16 mouse cellular contexts compared by ENCODE assay signal in the genomic region with DNA sequence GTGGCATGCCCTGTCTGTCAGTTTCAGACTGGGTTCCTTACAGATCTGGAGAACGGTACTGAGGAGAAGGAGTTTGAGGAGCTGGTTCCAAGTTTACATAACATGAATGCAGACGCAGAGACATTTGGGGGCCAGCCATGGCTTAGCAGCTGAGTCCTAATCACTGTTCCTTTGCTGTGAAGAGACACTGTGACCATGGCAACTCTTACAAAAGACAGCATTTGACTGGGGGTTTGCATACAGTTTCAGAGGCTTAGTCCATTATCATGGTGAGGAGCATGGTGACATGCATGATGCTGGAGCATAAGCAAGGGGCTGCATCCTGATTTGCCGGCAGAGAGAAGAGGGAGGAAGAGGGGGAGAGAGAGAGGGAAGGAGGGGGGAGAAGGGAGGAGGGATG. TPM values are rescaled to one million over a fixed set of nuclear protein-coding genes. Genes with fewer than 3 reads are reported as not detected.
A peak's percentile ranks its signal among the peaks of the same experiment; 100 is the strongest.
DNase-seq lines count a peak whose midpoint lies in the region; ATAC-seq and TF ChIP-seq lines count a peak whose summit lies in the region.
"Had no signal": no experiment of that assay in that cellular context is flagged by ENCODE, and none has a peak within 500 bp of the region (broad histone marks: within the 10 kb centered on the region; RNA-seq: fewer than 3 reads in every experiment).

No protein-coding gene starts in this region.

- no peak for DNase-seq in forebrain, embryonic 11.5 days (ENCODE audit: low spot score)
- DNase-seq in forebrain, embryonic 10.5 days (ENCODE audit: extremely low spot score, low spot score) = no peak
- DNase-seq in right cerebral cortex, postnatal 10 days (ENCODE audit: low spot score in 2 of 2) = peak; percentile 26 to 37
- DNase-seq in right cerebral cortex, postnatal 36 days (ENCODE audit: low spot score in 2 of 2) = no peak
- peak; percentile 8 to 31 for DNase-seq in layer of hippocampus, adult 2 months (ENCODE audit: low spot score in 2 of 2)
- DNase-seq in telencephalon, adult 2 months (ENCODE audit: low read depth, low spot score) = peak; percentile 13
- no peak for DNase-seq in spleen, adult 12 weeks (ENCODE audit: low spot score)
- DNase-seq: B cell, adult 2 months; gastrocnemius, postnatal 10 days; kidney, adult 11 months; liver; lung, postnatal 14 days; thymus, postnatal 36 days had no signal

- H3K4me1 ChIP-seq in forebrain, embryonic 11.5 days (replicated peaks; ENCODE audit: control insufficient read depth, insufficient read depth, low read length) = no peaks in the 10 kb centered on the region
- peaks cover 9% of the 10 kb centered on the region for H3K4me1 ChIP-seq in forebrain, embryonic 10.5 days
- no peaks in the 10 kb centered on the region for H3K4me1 ChIP-seq in kidney, embryonic 15.5 days

- H3K4me3 ChIP-seq in forebrain, embryonic 11.5 days (ENCODE audit: low read depth, low read length) = no peak overlapping the region
- no peak overlapping the region for H3K4me3 ChIP-seq in forebrain, embryonic 10.5 days
- no peak overlapping the region for H3K4me3 ChIP-seq in layer of hippocampus, adult 2 months
- H3K4me3 ChIP-seq in kidney, embryonic 15.5 days (replicated peaks) = no peak overlapping the region

- no peak overlapping the region for H3K27ac ChIP-seq in forebrain, embryonic 11.5 days (ENCODE audit: low read depth, low read length)
- no peak overlapping the region for H3K27ac ChIP-seq in forebrain, embryonic 10.5 days
- H3K27ac ChIP-seq in layer of hippocampus, adult 2 months = 0 out of 2 replicates have a peak overlapping the region, but pooled peaks have one; percentile 5
- no peak overlapping the region for H3K27ac ChIP-seq in kidney, embryonic 15.5 days

- H3K27me3 ChIP-seq in forebrain, embryonic 11.5 days (ENCODE audit: control insufficient read depth, insufficient read depth, low read length) = no peaks in the 10 kb centered on the region
- no peaks in the 10 kb centered on the region for H3K27me3 ChIP-seq in forebrain, embryonic 10.5 days (ENCODE audit: poor library complexity, severe bottlenecking)
- H3K27me3 ChIP-seq in kidney, embryonic 15.5 days = 0 out of 2 replicates have a peak, but pooled peaks cover 3% of the 10 kb centered on the region

- H3K4me2 ChIP-seq in forebrain, embryonic 11.5 days (ENCODE audit: low read depth, low read length, severe bottlenecking) = no peak overlapping the region
- H3K4me2 ChIP-seq in kidney, embryonic 15.5 days = no peak overlapping the region

- TF ChIP-seq CTCF in layer of hippocampus, adult 2 months (conservative IDR thresholded peaks at IDR 0.05) = no peak

- 43% methylated on average over 3 of the region's 3 CpGs for WGBS in forebrain, embryonic 11.5 days
- 52% methylated on average over 3 of the region's 3 CpGs for WGBS in forebrain, embryonic 10.5 days
- 61% methylated on average over 3 of the region's 3 CpGs for WGBS in kidney, embryonic 15.5 days

- no peaks in the 10 kb centered on the region for H3K9me3 ChIP-seq in forebrain, embryonic 11.5 days (ENCODE audit: control insufficient read depth, low read length)
- no peaks in the 10 kb centered on the region for H3K9me3 ChIP-seq in forebrain, embryonic 10.5 days
- no peaks in the 10 kb centered on the region for H3K9me3 ChIP-seq in kidney, embryonic 15.5 days (replicated peaks)

- 0 out of 2 replicates have a peak, but pooled peaks have one; percentile 30 for ATAC-seq in forebrain, embryonic 11.5 days (replicated peaks; ENCODE audit: low FRiP score)
- ATAC-seq in kidney, embryonic 15.5 days (replicated peaks; ENCODE audit: low FRiP score) = no peak
- ATAC-seq: activated CD4-positive, CD25-positive, alpha-beta regulatory T cell, adult 4 months had no signal

- H3K9ac ChIP-seq in forebrain, embryonic 11.5 days (ENCODE audit: low read length) = no peak overlapping the region
- no peak overlapping the region for H3K9ac ChIP-seq in kidney, embryonic 15.5 days

- no peaks in the 10 kb centered on the region for H3K36me3 ChIP-seq in forebrain, embryonic 11.5 days (ENCODE audit: control insufficient read depth, insufficient read depth, low read length)
- no peaks in the 10 kb centered on the region for H3K36me3 ChIP-seq in forebrain, embryonic 10.5 days (replicated peaks)
- H3K36me3 ChIP-seq in kidney, embryonic 15.5 days = no peaks in the 10 kb centered on the region

RNA-seq across cellular contexts. Expression of a gene that starts 29.6 kb away (rescaled TPM):
- 0.64 and 0.81 TPM in 2 replicates for polyA plus RNA-seq in forebrain, embryonic 11.5 days (2014; fragmentation: Nextera tagmentation; extraction: Ambion mirVana)
- polyA plus RNA-seq in forebrain, embryonic 10.5 days (2016; fragmentation: Nextera tagmentation; extraction: Ambion mirVana) = 0.17 TPM in 1 of 2 replicates, not detected in the other
- not detected for total RNA-seq in layer of hippocampus, adult 2 months (2021)
- polyA plus RNA-seq in kidney, embryonic 15.5 days (2015; fragmentation: Nextera tagmentation; extraction: Ambion mirVana) = 14.7 and 15.8 TPM in 2 replicates
- total RNA-seq: MEL had no signal
- polyA plus RNA-seq: activated CD4-positive, CD25-positive, alpha-beta regulatory T cell, adult 4 months had no signal

RNA-seq across cellular contexts. Expression of a gene that starts 59.0 kb away (rescaled TPM):
- polyA plus RNA-seq in forebrain, embryonic 11.5 days (2014; fragmentation: Nextera tagmentation; extraction: Ambion mirVana) = 9.9 and 11.7 TPM in 2 replicates
- 10.4 and 10.6 TPM in 2 replicates for polyA plus RNA-seq in forebrain, embryonic 10.5 days (2016; fragmentation: Nextera tagmentation; extraction: Ambion mirVana)
- 10 to 100 TPM; 11.1 to 12.0 TPM for total RNA-seq in layer of hippocampus, adult 2 months (2021)
- polyA plus RNA-seq in kidney, embryonic 15.5 days (2015; fragmentation: Nextera tagmentation; extraction: Ambion mirVana) = 26.0 and 31.2 TPM in 2 replicates
- total RNA-seq: MEL had no signal

Comparison
In these comparisons a context has a peak if more than half of its experiments do, and no peak if none do; other contexts are left out.
1. DNase-seq: peak in right cerebral cortex, postnatal 10 days (2 of 2), layer of hippocampus, adult 2 months (2 of 2) and telencephalon, adult 2 months (single experiment); none in forebrain, embryonic 11.5 days (single experiment), forebrain, embryonic 10.5 days (single experiment), right cerebral cortex, postnatal 36 days (0 of 2) and spleen, adult 12 weeks (single experiment).